Mouse (Mus musculus): ENCODE measurements around the gene Tex2. TPM values are rescaled to one million over a fixed set of nuclear protein-coding genes. Genes with fewer than 3 reads are reported as not detected.

Gene Tex2
- polyA plus RNA-seq, 1 experiment from 2014 or later = 12.0 TPM

DNA sequence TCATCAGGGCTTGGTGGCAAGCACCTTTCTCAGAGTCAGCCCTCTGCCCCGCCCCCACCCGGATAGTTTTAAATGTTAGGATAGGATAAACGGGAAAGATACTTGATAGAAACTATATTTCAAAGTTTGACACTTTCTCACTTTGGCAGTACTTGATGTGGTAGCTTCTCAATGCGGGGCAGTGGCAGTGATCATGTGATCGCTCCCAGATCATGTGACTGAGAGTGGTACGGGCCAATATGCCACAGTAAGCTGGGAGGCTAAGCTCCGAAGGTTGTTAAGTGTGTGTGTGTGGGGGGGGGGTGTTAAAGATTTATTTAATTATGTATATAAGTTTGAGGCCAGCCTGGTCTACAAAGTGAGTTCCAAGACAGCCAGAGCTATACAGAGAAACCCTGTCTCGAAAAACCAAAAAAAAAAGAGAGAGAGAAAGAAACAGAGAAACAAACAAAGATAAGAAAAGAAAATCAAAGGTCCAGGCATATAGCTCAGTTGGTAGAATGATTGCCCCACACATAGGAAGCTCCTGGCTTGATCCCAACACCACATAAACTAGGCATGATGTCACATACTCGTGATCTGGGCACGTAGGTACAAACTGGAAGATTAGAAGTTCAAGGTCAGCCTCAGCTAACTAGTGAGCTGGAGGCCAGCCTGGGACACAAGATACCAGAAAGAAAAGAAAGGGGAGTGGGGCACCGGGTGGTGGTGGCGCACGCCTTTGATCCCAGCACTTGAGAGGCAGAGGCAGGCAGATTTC, 4.8 kb upstream of the Tex2 start:
- no peak overlapping the region for H3K4me2 ChIP-seq
- no peaks in the 10 kb centered on the region for H3K9me3 ChIP-seq (replicated peaks)
- H3K9ac ChIP-seq = no peak overlapping the region
- no peak overlapping the region for H3K4me3 ChIP-seq
- no peaks in the 10 kb centered on the region for H3K36me3 ChIP-seq
- 78% methylated on average over 13 of the region's 13 CpGs for WGBS
- no peak for ATAC-seq (replicated peaks; ENCODE audit: insufficient number of reproducible peaks, insufficient read depth, low FRiP score, low read depth)
- no peak overlapping the region for H3K27ac ChIP-seq
- H3K4me1 ChIP-seq (replicated peaks) = peaks cover 41% of the 10 kb centered on the region
- no peaks in the 10 kb centered on the region for H3K27me3 ChIP-seq

DNA sequence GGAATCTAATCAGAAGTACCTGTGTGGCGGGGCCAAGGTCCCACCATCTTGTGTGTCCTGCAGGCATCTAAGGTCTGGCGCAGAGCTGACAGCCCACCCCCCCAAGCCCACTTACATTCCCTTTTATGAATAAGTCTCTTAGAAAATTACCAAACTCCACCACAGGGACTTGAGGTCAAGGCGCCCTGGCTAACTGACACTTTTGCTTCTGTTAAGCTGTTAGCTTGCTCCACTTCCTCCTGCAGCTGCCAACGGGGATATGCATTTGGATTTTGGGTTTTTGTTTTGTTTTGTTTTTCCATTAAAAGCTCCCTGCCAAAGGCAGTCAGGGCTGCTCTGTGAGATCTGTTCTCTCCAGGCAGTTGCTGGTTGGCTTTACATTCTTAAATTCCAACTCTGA, 2.3 kb upstream of the Tex2 start:
- Histone ChIP-seq H3K36me3 (no peaks in the 10 kb centered on the region), H3K27ac (no peak overlapping the region), H3K9ac (no peak overlapping the region), H3K9me3 (replicated peaks) (no peaks in the 10 kb centered on the region), H3K4me3 (no peak overlapping the region), H3K27me3 (no peaks in the 10 kb centered on the region), H3K4me2 (no peak overlapping the region), H3K4me1 (replicated peaks) (peaks cover 38% of the 10 kb centered on the region)
- 76% methylated on average over 4 of the region's 4 CpGs for WGBS
- ATAC-seq (replicated peaks; ENCODE audit: insufficient number of reproducible peaks, insufficient read depth, low FRiP score, low read depth) = no peak

DNA sequence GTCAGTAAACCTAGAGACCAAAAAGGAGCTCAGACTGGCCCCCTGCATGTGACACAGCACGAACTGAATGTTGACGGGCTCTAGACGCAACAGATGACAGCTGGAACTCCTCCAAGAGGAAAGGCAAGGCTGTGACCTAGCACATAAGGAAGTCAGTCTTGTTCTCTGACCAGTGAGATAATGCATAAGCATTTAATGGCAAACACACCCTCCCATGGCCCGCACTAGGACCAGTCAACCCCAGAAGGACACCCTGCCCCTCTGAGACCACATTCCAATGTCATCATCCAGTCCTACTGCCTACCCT, 1.1 kb upstream of the Tex2 start:
- Histone ChIP-seq H3K4me2 (no peak overlapping the region), H3K27me3 (no peaks in the 10 kb centered on the region), H3K9me3 (replicated peaks) (no peaks in the 10 kb centered on the region), H3K27ac (peak overlapping the region; percentile 61), H3K9ac (no peak overlapping the region), H3K36me3 (no peaks in the 10 kb centered on the region), H3K4me3 (no peak overlapping the region), H3K4me1 (replicated peaks) (peaks cover 40% of the 10 kb centered on the region)
- no peak for ATAC-seq (replicated peaks; ENCODE audit: insufficient number of reproducible peaks, insufficient read depth, low FRiP score, low read depth)
- WGBS = 23% methylated on average over 4 of the region's 4 CpGs

DNA sequence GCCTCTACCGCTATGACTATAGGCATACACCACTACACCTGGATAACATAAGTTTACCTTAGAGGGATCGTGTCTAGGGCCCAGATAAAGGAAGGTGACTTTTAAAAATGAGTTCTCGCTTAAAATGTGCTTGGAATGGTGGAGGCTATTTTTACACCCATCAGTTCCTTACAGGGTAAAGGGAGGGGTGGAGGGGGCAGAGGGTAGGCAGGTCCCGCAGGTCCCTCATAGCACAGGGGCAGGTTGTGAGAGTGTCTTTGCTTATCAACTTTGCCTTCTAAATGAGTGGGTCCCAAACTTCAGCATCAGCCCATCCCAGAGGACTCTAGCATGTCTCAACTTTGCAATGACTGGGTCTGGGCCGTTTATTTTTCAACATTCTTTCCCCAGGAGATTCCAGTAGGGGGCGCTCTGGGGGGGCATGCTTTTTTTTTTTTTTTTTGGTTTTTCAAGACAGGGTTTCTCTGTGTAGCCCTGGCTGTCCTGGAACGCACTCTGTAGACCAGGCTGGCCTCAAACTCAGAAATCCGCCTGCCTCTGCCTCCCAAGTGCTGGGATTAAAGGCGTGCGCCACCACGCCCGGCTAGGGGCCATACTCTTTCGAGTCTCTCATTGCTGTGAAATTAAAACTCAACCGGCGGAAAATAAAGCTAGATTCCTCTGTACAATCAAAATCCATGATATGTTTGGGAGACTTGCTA, 565 bp upstream of the Tex2 start:
- ATAC-seq (replicated peaks; ENCODE audit: insufficient number of reproducible peaks, insufficient read depth, low FRiP score, low read depth) = no peak
- Histone ChIP-seq H3K36me3 (no peaks in the 10 kb centered on the region), H3K4me2 (peak overlapping the region; percentile 67), H3K9me3 (replicated peaks) (no peaks in the 10 kb centered on the region), H3K27ac (peak overlapping the region; percentile 92), H3K4me3 (peak overlapping the region; percentile 82), H3K9ac (0 out of 2 replicates have a peak overlapping the region, but pooled peaks have one; percentile 48), H3K27me3 (no peaks in the 10 kb centered on the region), H3K4me1 (replicated peaks) (peaks cover 45% of the 10 kb centered on the region)
- 54% methylated on average over 15 of the region's 15 CpGs for WGBS

- Histone ChIP-seq H3K4me2 (peak overlapping the region; percentile 67), H3K4me3 (peak overlapping the region; percentile 82), H3K4me1 (replicated peaks) (peaks cover 46% of the 10 kb centered on the region), H3K27ac (peak overlapping the region; percentile 92), H3K9me3 (replicated peaks) (no peaks in the 10 kb centered on the region), H3K9ac (peak overlapping the region; percentile 84), H3K36me3 (no peaks in the 10 kb centered on the region), H3K27me3 (no peaks in the 10 kb centered on the region)
- ATAC-seq (replicated peaks; ENCODE audit: insufficient number of reproducible peaks, insufficient read depth, low FRiP score, low read depth) = peak; percentile 62
- WGBS = under 1% methylated on average over 62 of the region's 67 CpGs
These were observed 838 bp downstream of the Tex2 start for GRCm38 (mm10) chr11:106612209-106612960.

DNA sequence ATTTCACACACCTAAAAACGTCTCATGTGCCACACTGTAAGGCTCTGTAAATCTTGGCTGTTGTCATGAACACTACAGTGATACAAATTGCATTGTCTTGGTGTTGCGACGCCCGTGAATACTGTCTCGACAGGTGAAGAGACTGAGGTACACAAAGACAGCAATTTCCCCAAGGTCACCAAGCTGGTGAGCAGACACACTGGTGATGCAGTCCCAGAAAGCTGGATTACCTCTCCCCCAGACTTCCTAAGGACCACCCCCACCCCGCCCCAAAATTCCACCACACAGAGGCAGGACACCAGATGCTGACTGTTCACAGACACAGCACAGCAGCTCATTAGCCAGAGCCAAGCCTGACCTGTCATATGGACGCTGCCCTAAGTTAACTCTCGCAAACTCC, 3.5 kb downstream of the Tex2 start:
- no peak overlapping the region for H3K4me3 ChIP-seq
- H3K9me3 ChIP-seq (replicated peaks) = no peaks in the 10 kb centered on the region
- 54% methylated on average over 8 of the region's 8 CpGs for WGBS
- H3K27me3 ChIP-seq = no peaks in the 10 kb centered on the region
- no peak overlapping the region for H3K9ac ChIP-seq
- no peaks in the 10 kb centered on the region for H3K36me3 ChIP-seq
- H3K4me1 ChIP-seq (replicated peaks) = peaks cover 45% of the 10 kb centered on the region
- no peak overlapping the region for H3K27ac ChIP-seq
- no peak for ATAC-seq (replicated peaks; ENCODE audit: insufficient number of reproducible peaks, insufficient read depth, low FRiP score, low read depth)
- 0 out of 2 replicates have a peak overlapping the region, but pooled peaks have one; percentile 2 for H3K4me2 ChIP-seq

- 69% methylated on average over 6 of the region's 6 CpGs for WGBS
- Histone ChIP-seq H3K9me3 (replicated peaks) (no peaks in the 10 kb centered on the region), H3K36me3 (no peaks in the 10 kb centered on the region), H3K4me3 (no peak overlapping the region), H3K4me1 (replicated peaks) (peaks cover 36% of the 10 kb centered on the region), H3K27me3 (no peaks in the 10 kb centered on the region), H3K27ac (no peak overlapping the region), H3K9ac (no peak overlapping the region), H3K4me2 (no peak overlapping the region)
- ATAC-seq (replicated peaks; ENCODE audit: insufficient number of reproducible peaks, insufficient read depth, low FRiP score, low read depth) = no peak
These were observed 5.9 kb downstream of the Tex2 start for GRCm38 (mm10) chr11:106607316-106607715.

GRCm38 (mm10) chr11:106606042-106606441, 7.2 kb downstream of the Tex2 start:
- H3K27me3 ChIP-seq = no peaks in the 10 kb centered on the region
- peaks cover 28% of the 10 kb centered on the region for H3K4me1 ChIP-seq (replicated peaks)
- no peaks in the 10 kb centered on the region for H3K36me3 ChIP-seq
- 65% methylated on average over 5 of the region's 5 CpGs for WGBS
- ATAC-seq (replicated peaks; ENCODE audit: insufficient number of reproducible peaks, insufficient read depth, low FRiP score, low read depth) = no peak
- no peak overlapping the region for H3K9ac ChIP-seq
- H3K9me3 ChIP-seq (replicated peaks) = no peaks in the 10 kb centered on the region
- no peak overlapping the region for H3K4me2 ChIP-seq
- H3K4me3 ChIP-seq = no peak overlapping the region
- no peak overlapping the region for H3K27ac ChIP-seq

DNA sequence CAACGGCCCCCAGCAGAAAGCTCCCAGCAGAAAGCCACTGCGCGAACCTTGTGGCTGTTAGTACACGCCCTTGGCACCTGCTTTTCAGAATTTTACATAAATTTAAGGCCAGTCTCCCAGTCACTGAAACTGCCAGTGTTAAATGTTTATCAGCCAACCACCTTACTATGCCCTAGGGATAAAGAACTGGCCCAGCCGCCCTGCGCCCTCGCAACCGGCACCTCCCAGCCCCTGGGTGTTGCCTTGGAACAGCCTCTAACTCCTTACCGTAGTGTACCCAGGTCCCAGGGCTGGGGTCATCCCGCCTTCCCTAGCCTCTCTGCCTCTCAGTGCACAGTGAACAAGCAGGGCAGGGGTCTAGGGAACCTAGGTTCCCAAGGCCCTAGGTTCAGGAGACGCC, 10.0 kb downstream of the Tex2 start:
- no peak for ATAC-seq (replicated peaks; ENCODE audit: insufficient number of reproducible peaks, insufficient read depth, low FRiP score, low read depth)
- Histone ChIP-seq H3K4me1 (replicated peaks) (peaks cover 13% of the 10 kb centered on the region), H3K4me3 (no peak overlapping the region), H3K9ac (no peak overlapping the region), H3K27me3 (no peaks in the 10 kb centered on the region), H3K27ac (no peak overlapping the region), H3K4me2 (no peak overlapping the region), H3K36me3 (no peaks in the 10 kb centered on the region), H3K9me3 (replicated peaks) (no peaks in the 10 kb centered on the region)
- WGBS = 89% methylated on average over 11 of the region's 11 CpGs

GRCm38 (mm10) chr11:106600124-106600523, 13.1 kb downstream of the Tex2 start:
- H3K27ac ChIP-seq = no peak overlapping the region
- no peak overlapping the region for H3K4me2 ChIP-seq
- H3K27me3 ChIP-seq = no peaks in the 10 kb centered on the region
- H3K4me1 ChIP-seq (replicated peaks) = peaks cover 14% of the 10 kb centered on the region
- H3K36me3 ChIP-seq = no peaks in the 10 kb centered on the region
- ATAC-seq (replicated peaks; ENCODE audit: insufficient number of reproducible peaks, insufficient read depth, low FRiP score, low read depth) = no peak
- no peak overlapping the region for H3K4me3 ChIP-seq
- WGBS = 80% methylated on average over 5 of the region's 5 CpGs
- no peaks in the 10 kb centered on the region for H3K9me3 ChIP-seq (replicated peaks)
- no peak overlapping the region for H3K9ac ChIP-seq

- Histone ChIP-seq H3K27ac (no peak overlapping the region), H3K27me3 (no peaks in the 10 kb centered on the region), H3K4me1 (replicated peaks) (peaks cover 14% of the 10 kb centered on the region), H3K9me3 (replicated peaks) (no peaks in the 10 kb centered on the region), H3K4me2 (no peak overlapping the region), H3K4me3 (no peak overlapping the region), H3K36me3 (no peaks in the 10 kb centered on the region), H3K9ac (no peak overlapping the region)
- WGBS = 76% methylated on average over 7 of the region's 7 CpGs
- ATAC-seq (replicated peaks; ENCODE audit: insufficient number of reproducible peaks, insufficient read depth, low FRiP score, low read depth) = no peak
These were observed 13.9 kb downstream of the Tex2 start for GRCm38 (mm10) chr11:106599345-106599744.

All from heart, embryonic 15.5 days (tissue).